Mouse (Mus musculus) erythroblast, embryonic 14.5 days (primary cell): ENCODE data around the gene Hsdl1. TPM values are rescaled to one million over a fixed set of nuclear protein-coding genes. Genes with fewer than 3 reads are reported as not detected.
A peak's percentile ranks its signal among the peaks of the same experiment; 100 is the strongest.

Experiments used
- H3K27me3 ChIP-seq: 2 replicates; pipeline ENCODE4 v1.6.1; 2012; ENCODE audit warnings: inconsistent platforms; ENCODE audit not compliant: control insufficient read depth
- H3K36me3 ChIP-seq: 2 replicates; pipeline ENCODE4 v1.6.1; 2012; ENCODE audit warnings: mild to moderate bottlenecking, inconsistent platforms; ENCODE audit not compliant: control insufficient read depth
- H3K4me1 ChIP-seq: 2 replicates; pipeline ENCODE4 v1.6.1; 2012; ENCODE audit warnings: inconsistent platforms; ENCODE audit not compliant: control insufficient read depth
- H3K4me3 ChIP-seq: replicated peaks from 2 replicates; pipeline ENCODE3; 2012; ENCODE audit warnings: moderate library complexity, mild to moderate bottlenecking, inconsistent platforms
- H3K9me3 ChIP-seq: 2 replicates; pipeline ENCODE4 v1.6.1; 2012; ENCODE audit warnings: low read length, inconsistent platforms, mixed read lengths; ENCODE audit not compliant: control insufficient read depth
- GATA1 ChIP-seq: IDR thresholded peaks from 2 replicates; pipeline ENCODE4 v1.6.1; 2012; ENCODE audit warnings: low read length, inconsistent platforms, mixed read lengths
- TAL1 ChIP-seq: IDR thresholded peaks from 3 replicates; pipeline ENCODE4 v1.6.1; 2012; ENCODE audit warnings: low read length, inconsistent platforms, mixed read lengths
- polyA plus RNA-seq: library from polyadenylated mRNA; stranded (reverse); fragments of >175 nt; gene quantifications from 2 replicates; pipeline ENCODE4 v1.2.3, GENCODE M21; 2012

Gene Hsdl1
- polyA plus RNA-seq, 1 experiment = 1.4 TPM

GRCm38 (mm10) chr8:119616358-119616757 lies 41.4 kb upstream of the Hsdl1 start:
- H3K27me3 ChIP-seq = no peaks in the 10 kb centered on the region; the same call in 1 of the 2 replicates
- H3K36me3 ChIP-seq = no peaks in the 10 kb centered on the region
- H3K4me1 ChIP-seq = no peaks in the 10 kb centered on the region
- H3K4me3 ChIP-seq = no peak overlapping the region
- no peak for TF ChIP-seq TAL1
- no peak for TF ChIP-seq GATA1
- no peaks in the 10 kb centered on the region for H3K9me3 ChIP-seq

- TF ChIP-seq TAL1 (no peak), GATA1 (no peak)
- H3K36me3 ChIP-seq = no peaks in the 10 kb centered on the region
- H3K9me3 ChIP-seq = no peaks in the 10 kb centered on the region
These were observed 40.1 kb upstream of the Hsdl1 start for GRCm38 (mm10) chr8:119615096-119615495.

GRCm38 (mm10) chr8:119612471-119612870 lies 37.5 kb upstream of the Hsdl1 start, which contains the start of gene Adad2:
Gene Adad2, plus strand, starts transcription at chr8:119612747.
- Histone ChIP-seq H3K9me3 (peaks cover 7% of the 10 kb centered on the region), H3K27me3 (no peaks in the 10 kb centered on the region; the same call in 1 of the 2 replicates), H3K4me1 (no peaks in the 10 kb centered on the region), H3K4me3 (no peak within 1 kb of the TSS), H3K36me3 (no peaks in the 10 kb centered on the region)
- TF ChIP-seq GATA1 = no peak

More at GRCm38 (mm10) chr8:119615096-119615495, 40.1 kb upstream of the Hsdl1 start:
- Histone ChIP-seq H3K27me3 (no peaks in the 10 kb centered on the region; the same call in 1 of the 2 replicates), H3K4me1 (no peaks in the 10 kb centered on the region), H3K4me3 (no peak overlapping the region)

- peaks cover 7% of the 10 kb centered on the region for H3K9me3 ChIP-seq
- no peaks in the 10 kb centered on the region for H3K27me3 ChIP-seq
- peaks cover 21% of the 10 kb centered on the region for H3K36me3 ChIP-seq
- no peak overlapping the region for H3K4me3 ChIP-seq
- no peak for TF ChIP-seq TAL1
- TF ChIP-seq GATA1 = no peak
- peaks cover 22% of the 10 kb centered on the region for H3K4me1 ChIP-seq
These were observed 31.2 kb upstream of the Hsdl1 start for GRCm38 (mm10) chr8:119606224-119606623.

- TF ChIP-seq GATA1 (no peak), TAL1 (no peak)
- Histone ChIP-seq H3K4me1 (peaks cover 22% of the 10 kb centered on the region), H3K9me3 (peaks cover 7% of the 10 kb centered on the region), H3K27me3 (no peaks in the 10 kb centered on the region), H3K4me3 (peak within 1 kb of the TSS; percentile 76), H3K36me3 (peaks cover 34% of the 10 kb centered on the region)
These were observed 30.0 kb upstream of the Hsdl1 start, which contains the start of gene Taf1c for GRCm38 (mm10) chr8:119604996-119605395. Gene Taf1c, minus strand, starts transcription at chr8:119605222.

- peak overlapping the region; percentile 76 for H3K4me3 ChIP-seq
- H3K4me1 ChIP-seq = peaks cover 22% of the 10 kb centered on the region
- H3K36me3 ChIP-seq = peaks cover 40% of the 10 kb centered on the region
- no peaks in the 10 kb centered on the region for H3K27me3 ChIP-seq
- peaks cover 4% of the 10 kb centered on the region; the same call in 1 of the 2 replicates for H3K9me3 ChIP-seq
- TF ChIP-seq TAL1 = no peak
- no peak for TF ChIP-seq GATA1
These were observed 29.4 kb upstream of the Hsdl1 start for GRCm38 (mm10) chr8:119604398-119604803.

- no peak for TF ChIP-seq GATA1
- no peak for TF ChIP-seq TAL1
- Histone ChIP-seq H3K9me3 (no peaks in the 10 kb centered on the region), H3K4me3 (peak overlapping the region; percentile 76), H3K36me3 (peaks cover 46% of the 10 kb centered on the region), H3K4me1 (peaks cover 22% of the 10 kb centered on the region), H3K27me3 (no peaks in the 10 kb centered on the region)
These were observed 28.8 kb upstream of the Hsdl1 start for GRCm38 (mm10) chr8:119603771-119604170.

- Histone ChIP-seq H3K27me3 (no peaks in the 10 kb centered on the region), H3K4me3 (no peak overlapping the region), H3K4me1 (peaks cover 13% of the 10 kb centered on the region), H3K36me3 (peaks cover 2% of the 10 kb centered on the region), H3K9me3 (no peaks in the 10 kb centered on the region)
- TF ChIP-seq GATA1 = no peak
- TF ChIP-seq TAL1 = no peak
These were observed 16.5 kb upstream of the Hsdl1 start for GRCm38 (mm10) chr8:119591456-119591855.

- H3K4me3 ChIP-seq = no peak overlapping the region
- TF ChIP-seq GATA1 (no peak), TAL1 (no peak)
- no peaks in the 10 kb centered on the region for H3K36me3 ChIP-seq
- H3K27me3 ChIP-seq = no peaks in the 10 kb centered on the region
- H3K9me3 ChIP-seq = no peaks in the 10 kb centered on the region; the same call in 1 of the 2 replicates
- H3K4me1 ChIP-seq = peaks cover 21% of the 10 kb centered on the region
These were observed 15.4 kb upstream of the Hsdl1 start for GRCm38 (mm10) chr8:119590348-119590747.

GRCm38 (mm10) chr8:119588844-119589243 lies 13.9 kb upstream of the Hsdl1 start:
- Histone ChIP-seq H3K27me3 (no peaks in the 10 kb centered on the region), H3K36me3 (no peaks in the 10 kb centered on the region), H3K4me1 (peaks cover 30% of the 10 kb centered on the region), H3K4me3 (no peak overlapping the region), H3K9me3 (no peaks in the 10 kb centered on the region; the same call in 1 of the 2 replicates)
- TF ChIP-seq GATA1 (no peak), TAL1 (no peak)
